Mouse (Mus musculus) WW6 (cell line): ENCODE results near the gene Ankra2.
A peak's percentile ranks its signal among the peaks of the same experiment; 100 is the strongest.

Experiments used
- DNase-seq: peaks from one replicate; pipeline ENCODE4 v3.0.0-alpha.2; 2013; ENCODE audit warnings: low read depth, low spot score

The Ankra2 gene

DNA sequence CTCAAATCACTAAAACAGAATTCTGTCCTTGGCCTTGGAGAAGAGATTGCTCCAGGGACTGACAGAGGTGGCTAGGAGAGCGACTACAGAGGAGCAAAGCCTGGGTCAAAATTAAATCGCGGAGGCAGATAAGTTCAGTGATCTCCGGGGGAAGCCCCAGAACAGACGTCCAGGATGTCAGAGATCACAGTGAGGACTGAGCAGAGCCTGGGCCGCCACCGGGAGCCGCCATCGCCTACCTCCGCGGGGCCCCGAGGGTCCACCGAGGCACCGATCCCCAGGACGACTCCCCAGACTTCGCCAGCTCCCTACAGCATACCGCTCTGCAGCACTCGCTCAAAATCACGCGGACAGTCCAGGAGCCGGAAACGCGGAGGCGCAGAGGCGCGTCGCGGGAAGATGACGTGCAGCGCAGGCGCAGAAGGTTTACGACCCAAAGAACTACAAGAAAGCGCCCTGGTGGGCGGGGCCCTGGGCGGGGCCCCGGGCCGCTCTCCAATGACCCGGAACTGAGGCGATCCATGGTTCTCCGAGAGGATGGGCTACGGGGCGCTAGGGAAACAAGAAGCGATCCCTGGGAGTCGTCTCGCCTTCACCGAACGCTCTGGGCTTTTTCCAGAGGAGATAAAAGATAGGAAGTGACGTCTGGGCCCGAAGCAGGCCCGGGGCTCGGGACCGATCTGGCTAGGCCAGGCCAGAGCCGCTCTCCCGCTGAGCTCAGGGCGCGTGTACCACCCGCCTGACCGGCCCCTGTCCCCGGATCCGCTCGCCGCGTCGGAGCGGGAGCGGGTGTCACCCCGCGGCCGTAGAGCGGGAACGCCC lies at the start of gene Ankra2, which contains the start of gene Utp15:
Ankra2 (plus strand) TSS at position 439 of the 822 bp plus-strand sequence.
Utp15 (minus strand) TSS at position 406 of the 822 bp plus-strand sequence.
- peak; percentile 97 for DNase-seq

- DNase-seq, result no peak
Measured at GRCm38 (mm10) chr13:98222848-98223247, 40.0 kb upstream of the Ankra2 start.

DNA sequence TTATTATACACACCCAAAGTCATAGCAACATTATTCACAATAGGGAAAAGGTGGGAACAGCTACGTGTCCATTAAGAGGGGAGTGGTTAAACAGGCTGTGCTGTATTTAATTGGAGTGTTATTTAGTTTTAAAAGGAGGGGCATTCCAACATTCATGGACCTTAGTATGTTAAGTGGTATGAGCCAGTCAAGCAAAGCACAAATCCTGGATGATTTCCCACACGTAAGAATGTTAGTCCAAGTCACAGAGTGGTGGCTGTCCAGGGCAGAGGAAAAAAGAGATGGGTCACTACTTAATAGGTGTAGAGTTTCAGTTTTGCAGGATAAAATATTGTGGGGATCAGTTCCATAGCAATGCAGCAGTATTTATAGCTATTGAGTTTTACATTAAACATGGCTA lies 36.6 kb upstream of the Ankra2 start:
- no peak for DNase-seq

- no peak for DNase-seq
Measured at GRCm38 (mm10) chr13:98230511-98230910, 32.4 kb upstream of the Ankra2 start.

DNA sequence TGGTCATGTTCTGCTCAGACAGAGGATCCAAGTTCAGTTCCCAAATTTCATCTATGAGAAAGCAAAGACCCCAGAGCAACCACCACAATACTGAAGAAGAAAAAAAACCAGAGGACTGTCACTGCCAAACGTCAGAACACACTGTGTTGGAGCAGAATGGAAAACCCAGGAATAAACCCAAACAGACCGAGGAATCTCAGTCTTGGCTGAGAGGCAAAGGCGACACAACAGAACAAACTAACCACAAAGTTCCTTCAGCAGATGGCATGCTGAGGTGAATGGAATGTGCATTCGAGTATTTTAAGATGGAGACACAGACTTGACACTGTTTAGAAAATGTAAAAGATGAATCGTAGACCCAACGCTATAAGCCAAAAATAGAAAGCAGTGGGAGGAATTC lies 27.4 kb upstream of the Ankra2 start:
- DNase-seq, result no peak

DNA sequence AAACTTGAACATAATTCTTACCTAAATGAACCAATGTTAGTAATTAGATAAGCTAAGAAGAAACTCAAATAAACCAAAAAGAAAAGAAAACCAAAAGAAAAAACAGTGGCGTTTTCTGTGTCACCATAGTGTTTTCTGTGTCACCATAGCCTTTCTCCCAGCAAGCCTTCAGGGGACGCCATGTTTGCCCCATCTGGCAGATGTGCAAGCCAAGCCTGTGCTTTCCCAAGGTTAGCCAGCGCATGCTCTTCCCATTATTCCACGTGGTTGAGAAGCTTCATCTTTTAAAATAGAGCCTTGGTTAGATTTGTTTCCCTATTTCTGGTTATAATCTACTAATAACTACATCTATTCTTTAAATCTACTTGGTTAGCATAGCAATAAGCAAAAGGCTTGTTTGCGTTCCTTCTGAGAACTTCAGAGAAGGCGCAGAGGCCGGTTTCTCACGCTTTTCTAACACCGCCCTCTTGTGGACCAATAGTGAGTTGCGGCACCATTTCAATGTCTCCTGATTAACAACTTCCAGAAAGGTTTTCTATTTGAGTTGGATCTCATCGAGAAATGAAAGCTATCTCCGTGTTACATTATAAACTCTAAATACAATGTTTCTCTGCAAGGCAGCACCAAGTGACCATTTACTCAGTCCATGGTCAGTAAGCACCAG lies 22.8 kb upstream of the Ankra2 start:
- DNase-seq, result peak; percentile 33

DNA sequence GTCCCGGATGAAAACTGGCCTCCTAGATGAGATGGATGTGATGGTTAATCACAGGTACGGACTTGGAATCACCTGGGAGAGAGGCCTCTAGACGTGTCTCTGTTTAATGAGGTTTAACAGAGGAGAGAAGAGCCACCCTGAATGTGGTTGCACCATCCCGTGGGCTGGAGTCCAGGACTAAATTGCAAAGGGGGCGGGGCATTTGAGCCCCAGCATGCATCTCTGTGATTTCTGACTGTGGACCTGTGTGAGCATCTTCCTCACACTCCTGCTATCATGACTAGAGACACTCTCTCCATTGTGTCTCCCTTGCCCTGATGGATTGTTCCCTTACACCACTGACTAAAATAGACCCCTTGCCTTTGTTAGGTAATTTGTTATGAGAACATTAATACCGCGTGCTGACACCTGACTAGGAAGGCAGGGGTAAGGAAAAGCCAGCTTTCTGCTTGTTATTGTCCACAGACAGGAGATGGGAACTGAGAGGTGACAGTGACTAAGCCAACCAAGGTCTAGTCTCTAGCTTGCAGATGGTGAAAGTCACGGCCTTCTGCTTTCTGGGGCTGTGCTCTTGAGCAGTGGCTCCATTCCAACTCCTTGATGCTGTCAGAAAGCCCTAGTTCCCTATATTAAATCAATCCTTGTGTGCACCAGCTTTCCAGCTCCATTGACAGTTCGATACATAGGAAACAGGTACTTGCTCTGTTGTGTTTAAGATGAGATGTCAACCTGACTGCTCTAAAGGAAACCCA lies 21.2 kb upstream of the Ankra2 start:
- DNase-seq, result no peak

DNA sequence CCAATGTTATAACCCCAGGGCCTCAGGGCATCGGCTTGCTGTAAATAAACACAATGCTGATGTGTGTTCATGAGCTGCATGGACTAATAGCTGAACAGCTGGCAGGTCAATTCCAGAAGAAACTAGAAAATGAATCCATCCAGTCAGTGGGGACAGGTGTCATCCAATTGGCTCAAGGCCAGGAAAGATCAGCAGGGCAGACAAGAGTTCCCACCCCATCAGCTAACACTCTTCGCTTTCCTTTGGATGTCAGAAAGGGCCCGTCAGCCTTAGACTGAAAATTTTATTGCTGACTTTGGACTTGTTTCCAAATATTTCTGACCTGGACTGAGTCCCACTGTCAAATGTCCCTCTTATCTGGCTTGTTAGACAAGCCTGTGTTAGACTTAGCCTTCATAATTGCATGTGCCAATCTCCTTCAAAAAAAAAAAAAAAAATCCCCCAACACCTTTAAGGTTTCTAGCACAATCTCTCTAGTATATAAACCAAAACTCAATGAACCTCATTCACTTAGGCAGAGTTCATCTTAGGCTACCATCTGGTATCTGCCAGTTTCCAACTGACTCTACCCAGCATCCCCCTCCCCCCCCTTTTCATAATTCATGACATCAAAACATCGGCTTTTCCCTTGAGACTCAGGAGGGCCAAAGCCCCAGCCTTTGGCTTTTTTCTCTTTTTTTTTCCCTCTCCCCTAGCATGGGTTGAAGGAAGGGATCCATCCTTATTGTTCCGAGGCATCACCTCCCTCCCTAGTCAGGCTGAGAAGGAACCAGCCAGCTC lies 18.1 kb upstream of the Ankra2 start:
- no peak for DNase-seq

- DNase-seq, result no peak
Measured at GRCm38 (mm10) chr13:98245386-98245785, 17.5 kb upstream of the Ankra2 start.

GRCm38 (mm10) chr13:98249594-98249993 lies 13.3 kb upstream of the Ankra2 start:
- DNase-seq, result no peak

- peak; percentile 31 for DNase-seq
Measured at GRCm38 (mm10) chr13:98254921-98255320, 8.0 kb upstream of the Ankra2 start.

DNA sequence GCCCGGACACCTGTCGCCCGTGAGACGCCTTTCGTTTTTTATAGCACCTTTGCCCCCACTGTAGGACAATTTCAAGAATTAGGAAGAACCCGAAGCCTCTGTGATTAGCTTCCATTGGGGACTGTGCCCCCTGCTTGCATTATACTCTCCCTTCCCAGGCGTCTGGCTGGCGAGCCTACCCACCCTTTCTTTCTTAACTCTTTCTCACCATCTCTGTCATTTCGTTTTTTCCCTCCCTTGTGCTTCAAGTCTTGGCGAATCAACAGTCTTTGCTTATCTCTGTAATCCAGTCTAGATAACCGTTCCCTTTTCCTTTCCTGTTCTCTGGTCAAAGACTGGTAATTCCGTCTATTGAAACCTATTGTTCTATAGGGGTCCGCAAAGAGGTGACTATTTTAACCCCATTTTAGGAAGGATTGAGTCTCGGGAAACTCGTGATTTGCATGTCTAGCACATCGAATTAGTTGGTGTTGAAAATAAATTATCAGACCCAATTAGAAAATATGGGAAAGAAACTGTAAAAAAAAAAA lies 649 bp downstream of the Ankra2 start:
- no peak for DNase-seq

DNA sequence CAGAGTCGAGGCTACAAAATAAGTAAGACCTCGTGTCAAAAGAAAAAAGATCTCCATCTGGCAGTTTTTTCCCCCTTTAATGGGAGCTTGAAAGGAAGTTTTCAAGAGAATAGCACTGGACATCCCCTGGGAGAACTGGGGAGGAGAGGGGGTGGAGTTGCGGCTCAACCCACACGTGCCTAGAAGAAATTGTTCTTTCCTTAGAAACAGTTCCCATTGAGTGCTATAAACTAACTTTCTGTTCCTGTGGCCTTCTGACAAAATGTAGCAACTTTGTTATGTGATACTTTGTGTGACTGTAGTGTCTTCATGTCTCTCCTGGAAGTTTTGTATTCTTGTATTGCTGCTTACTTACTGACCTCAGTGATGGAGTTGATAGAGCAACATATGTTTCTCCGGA lies 1.2 kb downstream of the Ankra2 start:
- DNase-seq, result no peak

GRCm38 (mm10) chr13:98274023-98274422 lies 11.1 kb downstream of the Ankra2 start:
- DNase-seq, result no peak

DNA sequence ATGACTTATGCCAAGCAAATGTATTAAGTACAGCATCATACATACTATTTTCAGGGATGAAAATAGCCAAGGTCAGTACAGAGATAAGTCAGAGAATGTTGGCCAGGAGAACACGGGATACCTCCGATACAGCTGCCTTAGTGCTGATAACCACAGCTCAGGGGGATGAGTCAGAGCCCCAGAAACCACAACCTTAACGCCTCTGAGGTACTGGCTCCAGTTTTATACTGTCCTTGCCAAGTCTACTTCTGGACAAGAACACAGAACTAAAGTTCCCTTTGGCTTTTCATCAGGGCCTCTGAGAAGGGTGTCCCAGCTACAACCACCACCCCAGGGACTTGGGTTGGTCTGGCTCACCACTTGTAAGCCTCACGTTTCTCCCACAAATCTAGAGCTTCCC lies 12.8 kb downstream of the Ankra2 start:
- no peak for DNase-seq

DNA sequence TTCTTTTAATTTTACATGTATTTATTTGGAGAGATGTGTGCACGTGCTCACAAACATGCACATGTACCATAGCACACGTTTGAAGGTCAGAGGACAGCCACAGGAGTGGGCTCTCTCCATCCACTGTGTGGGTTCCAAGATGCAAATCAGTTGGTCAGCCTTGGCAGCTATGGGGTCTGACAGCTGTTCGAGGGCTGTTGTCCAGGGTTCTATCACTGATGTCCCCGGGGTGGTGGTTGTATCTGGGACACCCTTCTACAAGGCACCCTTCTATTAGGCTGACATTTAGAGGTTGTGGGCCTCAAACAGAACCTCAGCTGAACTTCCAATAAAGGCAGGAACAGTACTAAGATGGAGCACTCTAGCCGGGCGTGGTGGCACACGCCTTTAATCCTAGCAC lies 13.4 kb downstream of the Ankra2 start:
- no peak for DNase-seq

DNA sequence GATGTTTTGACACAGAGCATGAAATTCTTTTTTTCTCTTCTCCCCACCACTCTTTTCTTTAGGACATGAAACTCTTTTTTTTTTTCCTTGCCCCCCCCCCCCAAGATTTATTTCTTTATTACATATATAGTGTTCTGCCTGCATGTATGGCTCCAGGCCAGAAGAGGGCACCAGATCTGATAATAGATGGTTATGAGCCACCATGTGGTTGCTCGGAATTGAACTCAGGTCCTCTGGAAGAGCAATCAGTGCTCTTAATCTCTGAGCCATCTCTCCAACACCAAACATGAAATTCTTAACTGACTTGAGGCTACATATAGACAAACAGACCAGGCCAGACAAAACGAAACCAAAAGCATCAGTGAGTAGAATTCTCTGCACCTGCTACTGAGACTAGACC lies 14.6 kb downstream of the Ankra2 start:
- no peak for DNase-seq

- DNase-seq, result no peak
Measured at GRCm38 (mm10) chr13:98279686-98280085, 16.8 kb downstream of the Ankra2 start, which contains the start of gene Gm21976. TSS of gene Gm21976 (plus strand) at chr13:98279887.

DNA sequence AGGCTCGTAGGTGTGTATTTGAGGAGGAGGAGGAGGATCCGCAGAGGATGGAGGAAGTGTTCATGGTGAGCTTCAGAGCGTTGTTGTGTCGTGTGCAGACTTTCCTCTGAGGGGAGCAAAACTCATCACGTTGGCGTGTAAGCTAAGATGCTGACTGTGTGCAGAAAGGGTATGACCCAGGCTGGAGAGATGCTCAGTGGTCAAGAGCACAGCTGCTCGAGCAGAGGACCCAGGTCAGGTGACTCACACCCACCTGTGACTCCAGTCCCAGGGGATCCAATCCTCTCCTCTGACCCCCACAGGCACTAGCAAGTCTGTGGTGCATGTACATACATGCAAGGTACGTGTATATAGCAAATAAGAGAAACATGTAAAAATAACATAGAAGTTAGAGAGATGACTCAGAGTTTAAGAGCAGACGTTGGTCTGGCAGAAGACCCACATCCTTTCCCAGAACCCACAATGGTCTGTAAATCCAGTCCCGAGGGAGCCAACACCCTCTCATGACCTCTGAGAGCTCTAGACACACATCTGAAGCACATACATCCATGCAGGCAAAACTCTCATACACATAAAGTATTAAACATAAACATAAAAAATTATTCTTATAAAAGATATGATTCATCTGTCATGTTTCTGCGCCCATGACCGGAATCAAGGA lies 18.2 kb downstream of the Ankra2 start:
- no peak for DNase-seq

GRCm38 (mm10) chr13:98290719-98291118 lies 27.8 kb downstream of the Ankra2 start:
- no peak for DNase-seq

GRCm38 (mm10) chr13:98291712-98292111 lies 28.8 kb downstream of the Ankra2 start:
- DNase-seq, result no peak
